Mouse (Mus musculus): ENCODE measurements around the gene Prkg1. TPM values are rescaled to one million over a fixed set of nuclear protein-coding genes. Genes with fewer than 3 reads are reported as not detected.

Prkg1 gene
- polyA plus RNA-seq, 1 experiment from 2014 or later = 0.76 TPM

DNA sequence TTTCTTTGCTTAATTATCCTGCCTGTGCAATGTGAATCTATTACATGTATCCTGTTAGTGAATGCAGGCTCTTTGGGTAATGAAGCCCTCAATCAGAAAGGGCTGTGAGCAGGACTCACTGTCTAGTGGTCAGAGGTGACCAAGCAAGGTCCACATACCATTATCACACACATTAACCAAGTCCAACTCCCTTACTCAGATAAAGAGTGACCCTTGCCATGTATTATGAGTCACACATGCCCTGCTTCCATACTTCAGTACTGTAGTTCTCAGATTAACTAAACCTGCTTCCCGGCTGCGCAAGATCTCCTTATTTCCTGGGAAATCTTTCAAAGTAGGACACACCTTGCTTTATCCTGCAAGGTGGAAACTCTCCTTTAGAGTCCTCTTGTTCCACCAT is 1073.6 kb downstream of the Prkg1 start:
- H3K4me3 ChIP-seq (replicated peaks) = no peak overlapping the region
- no peaks in the 10 kb centered on the region for H3K36me3 ChIP-seq (replicated peaks)
- no peak overlapping the region for H3K4me2 ChIP-seq
- H3K9ac ChIP-seq = no peak overlapping the region
- ATAC-seq (ENCODE audit: insufficient read depth) = no peak
- H3K9me3 ChIP-seq (replicated peaks) = no peaks in the 10 kb centered on the region
- H3K27ac ChIP-seq (replicated peaks) = no peak overlapping the region
- no peaks in the 10 kb centered on the region for H3K27me3 ChIP-seq
- WGBS (ENCODE audit: insufficient replicate concordance) = 78% methylated on average over 2 of the region's 2 CpGs
- H3K4me1 ChIP-seq (replicated peaks) = no peaks in the 10 kb centered on the region

DNA sequence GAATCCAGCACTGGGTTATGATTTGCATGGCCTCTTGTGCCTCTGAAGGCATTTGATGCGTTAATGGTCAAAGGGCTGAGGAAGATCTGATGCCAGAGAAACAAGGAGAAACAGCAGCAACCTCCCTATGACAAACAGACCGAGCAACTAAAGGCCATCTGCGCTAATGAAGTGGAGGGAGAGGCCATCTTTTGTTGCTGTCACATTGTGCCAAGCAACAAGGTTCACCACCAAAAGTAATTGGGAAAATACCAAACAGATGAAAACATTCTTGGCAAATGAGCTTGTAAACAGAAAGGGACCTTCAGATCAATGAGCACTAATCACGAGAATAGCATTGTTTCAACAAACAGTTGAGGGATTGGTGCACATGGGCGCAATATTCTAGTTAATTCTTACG is 1074.1 kb downstream of the Prkg1 start:
- 65% methylated on average over 6 of the region's 6 CpGs for WGBS (ENCODE audit: insufficient replicate concordance)
- no peak for ATAC-seq (ENCODE audit: insufficient read depth)
- Histone ChIP-seq H3K27ac (replicated peaks) (no peak overlapping the region), H3K36me3 (replicated peaks) (no peaks in the 10 kb centered on the region), H3K9me3 (replicated peaks) (no peaks in the 10 kb centered on the region), H3K4me2 (no peak overlapping the region), H3K27me3 (no peaks in the 10 kb centered on the region), H3K4me3 (replicated peaks) (no peak overlapping the region), H3K4me1 (replicated peaks) (no peaks in the 10 kb centered on the region), H3K9ac (no peak overlapping the region)

DNA sequence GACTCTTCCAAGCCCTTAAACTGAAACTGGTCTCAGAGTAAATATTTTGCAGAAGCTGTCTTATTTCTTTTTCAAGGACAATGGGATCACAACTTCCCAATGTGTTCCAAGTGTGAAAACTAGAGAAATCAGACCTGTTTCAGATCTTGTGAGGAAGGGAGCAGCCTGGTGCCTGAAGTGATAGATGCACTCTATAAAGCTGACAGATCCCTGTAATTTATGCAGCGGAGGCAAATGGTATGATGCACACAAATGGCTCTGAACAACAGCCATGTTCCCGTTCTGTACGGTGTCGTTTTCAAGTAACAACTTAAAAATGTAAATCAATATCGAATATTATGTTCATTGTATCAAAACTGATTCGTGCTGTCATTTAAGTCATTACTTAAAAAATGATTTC is 1076.9 kb downstream of the Prkg1 start:
- Histone ChIP-seq H3K36me3 (replicated peaks) (no peaks in the 10 kb centered on the region), H3K27me3 (no peaks in the 10 kb centered on the region), H3K4me3 (replicated peaks) (no peak overlapping the region), H3K4me2 (no peak overlapping the region), H3K9ac (no peak overlapping the region), H3K9me3 (replicated peaks) (no peaks in the 10 kb centered on the region), H3K4me1 (replicated peaks) (no peaks in the 10 kb centered on the region), H3K27ac (replicated peaks) (no peak overlapping the region)
- no peak for ATAC-seq (ENCODE audit: insufficient read depth)
- WGBS (ENCODE audit: insufficient replicate concordance) = 66% methylated on average over 6 of the region's 6 CpGs

DNA sequence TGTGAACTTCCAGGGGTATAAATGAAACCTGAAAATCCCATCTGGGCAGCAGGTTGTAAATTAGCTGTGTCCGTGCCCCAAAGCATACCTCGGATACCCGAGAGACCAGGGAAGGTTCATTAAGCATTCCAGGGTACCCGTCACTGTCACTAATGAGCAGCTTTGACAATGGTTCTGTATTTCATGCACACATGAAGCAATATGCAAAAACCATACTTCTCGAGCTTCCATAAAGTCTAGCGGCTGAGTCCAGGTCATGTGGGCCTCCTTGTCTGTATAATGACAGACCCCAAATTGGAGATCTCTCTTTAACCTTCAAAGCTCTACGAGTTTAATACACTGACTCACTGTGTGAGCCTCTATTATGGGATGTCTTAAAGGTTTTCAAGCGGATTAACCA is 1088.5 kb downstream of the Prkg1 start:
- Histone ChIP-seq H3K4me2 (no peak overlapping the region), H3K9me3 (replicated peaks) (no peaks in the 10 kb centered on the region), H3K27ac (replicated peaks) (no peak overlapping the region), H3K27me3 (no peaks in the 10 kb centered on the region), H3K9ac (no peak overlapping the region), H3K4me3 (replicated peaks) (no peak overlapping the region), H3K4me1 (replicated peaks) (no peaks in the 10 kb centered on the region), H3K36me3 (replicated peaks) (no peaks in the 10 kb centered on the region)
- 70% methylated on average over 8 of the region's 8 CpGs for WGBS (ENCODE audit: insufficient replicate concordance)
- ATAC-seq (ENCODE audit: insufficient read depth) = no peak

DNA sequence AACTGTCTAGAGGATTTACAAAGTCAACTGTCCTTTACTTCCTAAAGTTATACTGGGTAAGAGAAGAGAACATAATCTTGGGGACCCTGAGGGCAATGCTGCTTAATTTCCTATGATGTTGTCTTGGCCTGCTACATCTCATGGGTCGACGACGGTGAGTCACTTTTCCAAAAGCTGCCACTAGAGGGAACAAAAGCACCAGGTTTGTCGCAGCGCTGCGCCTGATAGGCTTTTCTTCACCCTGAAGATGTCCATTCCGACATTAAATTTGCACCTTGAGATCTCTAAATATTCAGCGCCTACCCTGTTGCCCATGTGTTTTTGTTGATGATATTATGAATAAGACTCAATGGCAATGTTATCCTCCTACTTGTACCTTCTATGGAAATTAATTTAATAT is 1100.6 kb downstream of the Prkg1 start:
- H3K4me2 ChIP-seq = no peak overlapping the region
- ATAC-seq (ENCODE audit: insufficient read depth) = no peak
- no peak overlapping the region for H3K27ac ChIP-seq (replicated peaks)
- H3K36me3 ChIP-seq (replicated peaks) = no peaks in the 10 kb centered on the region
- WGBS (ENCODE audit: insufficient replicate concordance) = 9% methylated on average over 8 of the region's 8 CpGs
- H3K9me3 ChIP-seq (replicated peaks) = no peaks in the 10 kb centered on the region
- no peaks in the 10 kb centered on the region for H3K4me1 ChIP-seq (replicated peaks)
- H3K4me3 ChIP-seq (replicated peaks) = no peak overlapping the region
- no peaks in the 10 kb centered on the region for H3K27me3 ChIP-seq
- H3K9ac ChIP-seq = no peak overlapping the region

DNA sequence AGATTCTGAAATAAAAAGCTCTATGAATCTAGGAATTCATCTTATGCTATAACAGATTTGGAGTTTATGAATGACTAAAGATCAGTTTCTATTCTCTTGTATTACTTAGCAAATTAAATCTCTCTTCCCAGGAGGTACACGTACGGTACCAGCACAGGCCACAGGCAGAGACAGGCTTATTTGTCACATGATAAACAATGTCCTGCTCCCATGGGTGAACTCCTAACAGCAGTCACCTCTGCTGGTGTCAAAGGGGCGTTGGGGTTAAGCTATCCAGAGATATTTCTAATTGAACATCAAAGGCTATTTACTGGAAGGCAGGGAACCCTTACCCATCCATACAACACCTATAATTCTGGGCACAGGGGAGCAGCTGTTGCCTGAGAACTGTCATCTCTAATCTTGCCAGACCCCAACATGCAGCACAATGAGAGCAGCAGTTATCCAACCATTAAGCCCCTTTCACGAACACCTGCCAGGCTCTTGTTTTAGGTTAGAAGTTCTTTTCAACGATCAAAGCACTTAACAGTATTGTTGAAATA is 1122.1 kb downstream of the Prkg1 start:
- Histone ChIP-seq H3K9ac (no peak overlapping the region), H3K27ac (replicated peaks) (no peak overlapping the region), H3K4me2 (no peak overlapping the region), H3K27me3 (no peaks in the 10 kb centered on the region), H3K36me3 (replicated peaks) (no peaks in the 10 kb centered on the region), H3K4me1 (replicated peaks) (no peaks in the 10 kb centered on the region), H3K9me3 (replicated peaks) (no peaks in the 10 kb centered on the region), H3K4me3 (replicated peaks) (no peak overlapping the region)
- ATAC-seq (ENCODE audit: insufficient read depth) = no peak
- 45% methylated on average over 5 of the region's 5 CpGs for WGBS (ENCODE audit: insufficient replicate concordance)

DNA sequence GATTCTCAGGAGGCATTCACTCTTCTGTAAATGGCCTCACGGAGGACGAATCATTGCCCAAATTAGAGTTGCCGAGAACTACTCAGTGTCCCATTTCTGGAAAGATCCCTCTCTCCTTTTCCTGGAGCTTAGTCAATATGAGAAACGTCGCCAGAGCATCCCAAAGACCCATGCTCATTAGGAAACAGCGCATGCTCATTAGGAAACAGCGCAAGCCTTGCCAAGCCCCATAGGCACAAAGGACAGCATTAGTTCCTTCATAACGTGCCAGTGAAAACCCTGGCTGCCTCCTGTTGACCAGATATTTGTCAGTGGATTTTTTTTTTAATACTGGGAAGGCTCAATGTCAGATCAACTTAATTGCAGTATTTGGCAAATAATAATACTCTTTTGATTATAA is 1127.4 kb downstream of the Prkg1 start:
- H3K4me3 ChIP-seq (replicated peaks) = no peak overlapping the region
- no peak overlapping the region for H3K9ac ChIP-seq
- no peak overlapping the region for H3K27ac ChIP-seq (replicated peaks)
- H3K4me1 ChIP-seq (replicated peaks) = no peaks in the 10 kb centered on the region
- ATAC-seq (ENCODE audit: insufficient read depth) = no peak
- H3K9me3 ChIP-seq (replicated peaks) = no peaks in the 10 kb centered on the region
- 67% methylated on average over 8 of the region's 8 CpGs for WGBS (ENCODE audit: insufficient replicate concordance)
- no peaks in the 10 kb centered on the region for H3K36me3 ChIP-seq (replicated peaks)
- no peak overlapping the region for H3K4me2 ChIP-seq
- H3K27me3 ChIP-seq = no peaks in the 10 kb centered on the region

DNA sequence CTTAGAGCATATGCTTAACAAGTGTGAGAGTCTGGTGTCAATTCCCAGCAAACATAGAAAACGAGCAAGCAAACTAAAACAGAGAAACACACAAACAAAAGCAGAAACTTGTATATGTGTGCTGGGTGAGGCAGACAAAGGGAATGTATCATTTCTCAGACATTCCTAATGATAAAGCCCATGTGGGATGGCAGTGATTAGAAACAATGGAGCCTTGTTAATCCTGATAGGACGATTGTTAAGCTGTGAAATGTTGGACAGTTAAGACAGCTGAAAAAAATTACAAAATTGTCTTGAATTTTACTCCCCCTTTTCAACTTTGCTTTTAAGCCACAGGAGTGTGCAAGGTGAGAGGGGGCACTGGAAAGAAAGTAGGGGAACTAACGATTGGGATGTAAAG is 1133.8 kb downstream of the Prkg1 start:
- WGBS (ENCODE audit: insufficient replicate concordance) = 41% methylated on average over 3 of the region's 3 CpGs
- H3K9ac ChIP-seq = no peak overlapping the region

DNA sequence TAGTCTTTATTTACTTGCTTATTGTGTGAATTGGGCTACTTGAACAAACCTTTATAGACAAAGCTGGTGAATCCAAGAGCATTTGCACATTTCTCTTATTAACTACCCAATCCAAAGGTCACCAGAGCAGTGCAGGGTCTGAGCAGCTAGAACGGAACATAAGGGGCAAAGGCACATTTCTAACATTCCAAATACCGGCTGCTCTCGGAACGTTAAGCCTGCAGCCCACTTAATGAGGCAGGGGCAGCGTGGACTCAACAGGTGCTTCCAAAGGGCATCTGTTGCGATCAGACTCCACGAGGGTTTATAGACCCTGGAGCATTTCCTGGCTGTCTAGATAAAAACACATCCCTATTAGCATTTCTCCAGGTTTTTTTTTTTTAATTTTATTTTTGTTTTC is 1138.8 kb downstream of the Prkg1 start:
- no peaks in the 10 kb centered on the region for H3K9me3 ChIP-seq (replicated peaks)
- no peak overlapping the region for H3K27ac ChIP-seq (replicated peaks)
- H3K4me2 ChIP-seq = no peak overlapping the region
- no peaks in the 10 kb centered on the region for H3K27me3 ChIP-seq
- H3K4me3 ChIP-seq (replicated peaks) = no peak overlapping the region
- no peaks in the 10 kb centered on the region for H3K4me1 ChIP-seq (replicated peaks)
- no peak for ATAC-seq (ENCODE audit: insufficient read depth)
- H3K9ac ChIP-seq = no peak overlapping the region
- WGBS (ENCODE audit: insufficient replicate concordance) = 60% methylated on average over 7 of the region's 7 CpGs
- H3K36me3 ChIP-seq (replicated peaks) = no peaks in the 10 kb centered on the region

More for the DNA sequence above, 1133.8 kb downstream of the Prkg1 start:
- Histone ChIP-seq H3K9me3 (replicated peaks) (no peaks in the 10 kb centered on the region), H3K27me3 (no peaks in the 10 kb centered on the region), H3K27ac (replicated peaks) (no peak overlapping the region), H3K4me3 (replicated peaks) (no peak overlapping the region), H3K4me2 (no peak overlapping the region), H3K36me3 (replicated peaks) (no peaks in the 10 kb centered on the region), H3K4me1 (replicated peaks) (no peaks in the 10 kb centered on the region)
- ATAC-seq (ENCODE audit: insufficient read depth) = no peak

DNA sequence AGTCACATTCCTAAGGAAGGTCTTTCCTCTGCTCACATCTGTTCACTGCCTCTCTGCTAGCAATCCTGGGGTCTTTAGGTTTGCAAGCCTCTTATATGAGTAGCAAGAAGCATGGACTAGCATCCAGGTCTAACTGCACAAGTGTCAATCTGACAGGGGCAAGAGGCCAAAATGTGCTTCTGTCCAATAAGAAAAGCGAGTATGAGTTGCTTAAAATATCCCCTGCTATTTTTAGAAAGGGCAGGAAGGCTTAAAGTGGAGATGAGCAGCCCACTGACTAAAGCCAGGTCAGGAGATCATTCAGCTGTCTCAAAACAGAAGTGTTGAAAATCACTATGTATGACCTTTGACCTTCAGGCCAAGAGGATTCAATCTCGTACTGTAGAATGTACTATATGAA is 1139.4 kb downstream of the Prkg1 start:
- H3K4me1 ChIP-seq (replicated peaks) = no peaks in the 10 kb centered on the region
- no peak for ATAC-seq (ENCODE audit: insufficient read depth)
- H3K4me3 ChIP-seq (replicated peaks) = no peak overlapping the region
- H3K27ac ChIP-seq (replicated peaks) = no peak overlapping the region
- H3K9me3 ChIP-seq (replicated peaks) = no peaks in the 10 kb centered on the region
- H3K4me2 ChIP-seq = no peak overlapping the region
- H3K27me3 ChIP-seq = no peaks in the 10 kb centered on the region
- H3K36me3 ChIP-seq (replicated peaks) = no peaks in the 10 kb centered on the region
- no peak overlapping the region for H3K9ac ChIP-seq
- WGBS (ENCODE audit: insufficient replicate concordance) = 37% methylated on average over 2 of the region's 2 CpGs

DNA sequence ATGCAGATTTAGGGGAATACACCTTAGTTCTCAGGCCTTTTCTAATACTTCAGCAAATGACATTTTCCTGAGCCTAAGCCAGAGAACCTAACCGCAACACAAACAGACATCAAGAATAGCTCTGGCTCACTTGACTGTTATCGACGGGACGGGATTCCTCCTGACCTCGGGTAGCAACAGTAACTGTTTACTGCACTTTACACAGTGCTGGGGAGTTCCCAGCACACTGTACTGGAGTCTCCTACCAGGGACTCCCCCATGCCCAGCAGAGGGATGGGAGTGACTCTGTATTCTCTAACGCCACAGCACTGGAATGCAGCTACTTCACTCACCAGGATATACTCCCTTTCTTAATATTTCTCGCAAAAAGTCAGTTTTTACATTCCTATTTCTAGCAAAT is 1141.2 kb downstream of the Prkg1 start:
- 62% methylated on average over 7 of the region's 7 CpGs for WGBS (ENCODE audit: insufficient replicate concordance)
- ATAC-seq (ENCODE audit: insufficient read depth) = no peak
- no peak overlapping the region for H3K4me2 ChIP-seq
- H3K27me3 ChIP-seq = no peaks in the 10 kb centered on the region
- H3K36me3 ChIP-seq (replicated peaks) = no peaks in the 10 kb centered on the region
- no peaks in the 10 kb centered on the region for H3K4me1 ChIP-seq (replicated peaks)
- no peak overlapping the region for H3K27ac ChIP-seq (replicated peaks)
- H3K9ac ChIP-seq = no peak overlapping the region
- no peak overlapping the region for H3K4me3 ChIP-seq (replicated peaks)
- H3K9me3 ChIP-seq (replicated peaks) = no peaks in the 10 kb centered on the region

DNA sequence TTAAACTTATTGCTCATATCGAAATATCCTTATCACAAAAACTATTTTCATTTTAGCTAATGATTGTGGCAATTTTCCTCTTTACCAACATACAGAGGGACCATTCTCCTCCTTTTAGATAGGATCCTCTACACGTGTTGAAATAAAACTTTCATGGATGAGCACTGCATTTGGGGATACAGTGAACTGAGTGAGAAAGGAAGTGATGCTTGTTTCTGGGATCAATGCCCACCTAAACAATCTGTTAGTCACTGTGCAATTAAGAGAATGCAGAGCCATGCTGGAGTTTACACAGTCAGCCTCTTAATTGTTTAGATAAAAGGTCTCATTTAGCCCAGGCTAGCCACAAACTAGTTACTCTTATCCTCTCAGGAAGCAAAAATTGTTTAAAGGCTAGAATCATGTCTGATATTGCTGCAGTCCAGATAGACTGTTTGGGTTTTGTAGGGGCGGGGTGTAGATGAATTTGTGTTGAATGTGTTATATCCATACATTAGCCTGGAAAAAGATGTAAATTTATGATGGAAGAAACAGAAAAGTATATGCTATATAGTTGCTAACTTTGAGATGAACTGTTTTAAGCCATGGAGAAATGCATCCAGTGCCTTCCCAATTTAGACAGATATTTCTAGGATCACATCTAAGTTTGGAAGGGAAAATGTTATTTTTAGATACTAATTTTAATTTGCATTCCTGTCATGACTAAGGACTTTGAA is 1151.5 kb downstream of the Prkg1 start:
- no peaks in the 10 kb centered on the region for H3K36me3 ChIP-seq (replicated peaks)
- no peak for ATAC-seq (ENCODE audit: insufficient read depth)
- no peaks in the 10 kb centered on the region for H3K27me3 ChIP-seq
- H3K4me1 ChIP-seq (replicated peaks) = no peaks in the 10 kb centered on the region
- no peak overlapping the region for H3K27ac ChIP-seq (replicated peaks)
- H3K4me2 ChIP-seq = no peak overlapping the region
- WGBS (ENCODE audit: insufficient replicate concordance) = 42% methylated on average over 3 of the region's 3 CpGs
- no peak overlapping the region for H3K4me3 ChIP-seq (replicated peaks)
- no peak overlapping the region for H3K9ac ChIP-seq
- no peaks in the 10 kb centered on the region for H3K9me3 ChIP-seq (replicated peaks)

All from liver, embryonic 15.5 days (tissue).